Mouse (Mus musculus) lung, postnatal 10 days (tissue): ENCODE measurements at regions not wholly inside any gene's neighbourhood (a gene's known extent, or its start where the extent isn't known, plus 50 kb on each side); places are given as distances from the start of the nearest gene placed in this dataset.

Source experiments
- DNase-seq: peaks from one replicate; pipeline ENCODE4 v3.0.0; 2021

GRCm38 (mm10) chr16:77537351-77537750, 64.5 kb downstream of the Gm11146 start:
- no peak for DNase-seq

GRCm38 (mm10) chr16:77536746-77537145, 65.1 kb downstream of the Gm11146 start:
- no peak for DNase-seq

GRCm38 (mm10) chr16:77536314-77536713, 65.6 kb downstream of the Gm11146 start:
- DNase-seq: no peak

- peak; percentile 36 for DNase-seq
Measured at GRCm38 (mm10) chr16:77535021-77535420, 66.9 kb downstream of the Gm11146 start.

- DNase-seq: no peak
Measured at GRCm38 (mm10) chr16:77531596-77531995, 70.3 kb downstream of the Gm11146 start.

GRCm38 (mm10) chr16:77527951-77528350, 73.9 kb downstream of the Gm11146 start:
- no peak for DNase-seq

- no peak for DNase-seq
Measured at GRCm38 (mm10) chr16:77514606-77515005, 87.3 kb downstream of the Gm11146 start.

- no peak for DNase-seq
Measured at GRCm38 (mm10) chr16:77503556-77503955, 98.3 kb downstream of the Gm11146 start.

- no peak for DNase-seq
Measured at GRCm38 (mm10) chr16:77502916-77503315, 99.0 kb downstream of the Gm11146 start.

- DNase-seq: no peak
Measured at GRCm38 (mm10) chr16:77502026-77502425, 99.9 kb downstream of the Gm11146 start.

GRCm38 (mm10) chr16:77500981-77501380, 100.9 kb downstream of the Gm11146 start:
- peak; percentile 29 for DNase-seq

- DNase-seq: peak; percentile 29
Measured at GRCm38 (mm10) chr16:77500413-77500812, 101.5 kb downstream of the Gm11146 start.

- peak; percentile 95 for DNase-seq
Measured at GRCm38 (mm10) chr16:77499537-77500301, 102.2 kb downstream of the Gm11146 start.

- DNase-seq: no peak
Measured at GRCm38 (mm10) chr16:77495310-77495709, 106.6 kb downstream of the Gm11146 start.

GRCm38 (mm10) chr16:77494042-77494441, 107.9 kb downstream of the Gm11146 start:
- DNase-seq: no peak

GRCm38 (mm10) chr16:77488155-77488554, 113.7 kb downstream of the Gm11146 start:
- DNase-seq: no peak

- DNase-seq: no peak
Measured at GRCm38 (mm10) chr16:77479812-77480211, 122.1 kb downstream of the Gm11146 start.

GRCm38 (mm10) chr16:77471868-77472267, 130.0 kb downstream of the Gm11146 start:
- DNase-seq: no peak

GRCm38 (mm10) chr16:77469903-77470302, 132.0 kb downstream of the Gm11146 start:
- DNase-seq: no peak

GRCm38 (mm10) chr16:77469328-77469875, 132.5 kb downstream of the Gm11146 start:
- no peak for DNase-seq

GRCm38 (mm10) chr16:77467216-77467615, 134.7 kb downstream of the Gm11146 start:
- no peak for DNase-seq

- DNase-seq: no peak
Measured at GRCm38 (mm10) chr16:77464623-77465022, 137.3 kb downstream of the Gm11146 start.

GRCm38 (mm10) chr16:77461922-77462321, 140.0 kb downstream of the Gm11146 start:
- no peak for DNase-seq

- no peak for DNase-seq
Measured at GRCm38 (mm10) chr16:77461459-77461858, 140.4 kb downstream of the Gm11146 start.

GRCm38 (mm10) chr16:77459651-77460050, 142.2 kb downstream of the Gm11146 start:
- DNase-seq: no peak
